Mouse (Mus musculus): ENCODE results near the gene Clec4e. TPM values are rescaled to one million over a fixed set of nuclear protein-coding genes. Genes with fewer than 3 reads are reported as not detected.

The Clec4e gene
- polyA plus RNA-seq, 1 experiment: 0.07 TPM

Other genes starting within 250 kb of the Clec4e start
- gene Clec4b1, start 239.9 kb downstream of the Clec4e start, polyA plus RNA-seq (2012; rRNA removed): 3.4 and 3.8 TPM in 2 replicates
- 9.3 TPM in 2 replicates for gene Clec4a2, start 183.4 kb downstream of the Clec4e start, polyA plus RNA-seq (2012; rRNA removed)
- not detected in 2 replicates for gene Clec4b2, start 117.0 kb downstream of the Clec4e start, polyA plus RNA-seq (2012; rRNA removed)
- gene Clec4n, start 60.0 kb downstream of the Clec4e start, polyA plus RNA-seq (2012; rRNA removed): 3.9 and 5.2 TPM in 2 replicates
- gene Clec4d, start 27.8 kb downstream of the Clec4e start, polyA plus RNA-seq (2012; rRNA removed): 0.32 and 0.45 TPM in 2 replicates
- gene Vmn2r19, start 18.5 kb upstream of the Clec4e start, polyA plus RNA-seq (2012; rRNA removed): not detected in 2 replicates
- gene Vmn2r20, start 128.2 kb upstream of the Clec4e start, polyA plus RNA-seq (2012; rRNA removed): not detected in 2 replicates
- not detected in 2 replicates for gene Vmn2r21, start 243.5 kb upstream of the Clec4e start, polyA plus RNA-seq (2012; rRNA removed)

Measured in urinary bladder, adult 2 months (tissue).